Mouse (Mus musculus) kidney, adult 18-20 months (tissue): Measurements from ENCODE around the gene Vsx1.

ENCODE experiments used
- DNase-seq: peaks from one replicate; pipeline ENCODE4 v3.0.0; 2021

Gene Vsx1

DNA sequence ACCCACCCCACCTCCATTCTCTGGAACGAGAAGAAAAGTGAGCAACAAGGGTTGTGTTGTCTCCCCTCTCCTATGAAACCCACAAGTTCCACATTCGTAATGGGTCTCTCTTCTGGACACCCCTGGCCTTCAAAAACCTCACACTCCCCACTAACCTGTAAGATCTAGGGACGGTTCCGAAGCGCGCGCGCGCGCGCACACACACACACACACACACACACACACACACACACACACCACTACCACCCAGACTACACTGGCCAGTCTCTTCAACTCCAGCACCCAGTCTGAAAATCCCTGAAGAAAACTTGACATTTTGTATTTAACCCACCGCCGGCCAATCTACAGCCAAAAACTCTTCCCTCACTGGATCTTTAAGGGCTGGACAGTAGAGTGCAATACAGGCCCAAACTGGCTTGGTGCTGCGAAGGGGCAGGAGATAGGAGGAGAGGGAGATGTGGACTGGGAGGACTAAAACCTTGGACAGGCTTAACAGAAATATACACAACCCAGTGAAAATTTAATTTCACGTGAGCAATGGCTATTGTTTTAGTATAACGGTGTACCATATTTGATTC, at the start of gene Vsx1:
Vsx1 (minus strand) TSS at position 138 of the 578 bp plus-strand sequence.
- DNase-seq = no peak

GRCm38 (mm10) chr2:150737881-150738280, 48.7 kb upstream of the Vsx1 start:
- no peak for DNase-seq

GRCm38 (mm10) chr2:150735756-150736576, 46.8 kb upstream of the Vsx1 start:
- DNase-seq = no peak

DNA sequence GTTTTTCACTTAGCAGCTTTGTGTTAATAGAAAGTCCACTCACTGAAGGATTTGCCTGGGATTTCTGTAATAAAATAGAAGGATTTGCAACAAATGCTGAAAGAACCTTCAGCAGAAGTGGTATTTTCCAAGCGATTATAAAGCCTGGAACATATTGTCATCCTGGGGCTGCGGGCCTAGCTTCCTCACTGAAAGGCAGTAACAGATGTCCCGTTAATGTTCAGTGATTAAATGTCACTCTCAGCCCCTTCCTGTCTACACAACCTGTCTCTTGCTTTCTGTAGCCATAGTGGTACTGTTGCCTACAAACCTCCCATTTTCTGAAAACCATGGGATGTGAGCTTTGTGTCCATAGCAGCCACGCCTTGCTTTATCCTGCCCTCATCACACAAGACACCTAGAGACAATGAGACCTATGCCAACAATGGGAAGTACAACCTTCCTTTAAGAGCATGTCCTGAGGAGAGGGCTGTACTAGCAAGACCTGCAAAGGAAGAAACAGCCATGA, 23.1 kb upstream of the Vsx1 start:
- DNase-seq = no peak

DNA sequence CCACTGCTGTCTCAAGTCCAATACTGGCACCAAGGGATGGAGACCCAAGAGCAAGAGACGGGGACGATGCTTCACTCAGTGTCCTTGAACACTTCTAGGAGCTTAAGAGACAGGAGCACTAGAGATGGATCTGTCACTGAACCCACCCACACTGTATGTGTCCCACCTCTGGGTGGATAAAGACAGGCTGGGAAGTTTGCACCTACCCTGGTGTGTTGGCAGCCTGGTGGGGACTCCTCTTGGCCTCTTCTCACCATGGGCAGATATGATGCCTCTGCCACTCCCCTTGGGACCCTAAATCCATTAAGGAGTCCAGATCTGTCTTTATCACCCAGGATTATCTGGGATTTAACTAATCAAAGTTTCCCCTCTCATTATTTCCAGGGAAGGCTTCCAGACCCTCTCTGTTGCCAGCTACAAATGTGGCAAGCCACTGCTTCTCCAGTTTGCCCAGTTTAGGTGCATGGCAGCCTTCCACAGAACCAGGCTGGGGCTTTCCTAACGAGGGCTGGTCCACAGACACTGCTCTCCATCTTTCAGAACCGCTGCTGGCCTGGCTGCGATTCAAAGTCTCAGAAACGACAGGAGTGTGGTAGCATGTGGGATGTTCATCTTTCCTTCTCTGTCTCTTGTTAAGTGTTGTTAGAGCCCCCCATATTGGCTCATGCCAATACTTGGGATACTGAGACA, 2.5 kb upstream of the Vsx1 start:
- no peak for DNase-seq

GRCm38 (mm10) chr2:150690216-150690615, 1.1 kb upstream of the Vsx1 start:
- DNase-seq = no peak

DNA sequence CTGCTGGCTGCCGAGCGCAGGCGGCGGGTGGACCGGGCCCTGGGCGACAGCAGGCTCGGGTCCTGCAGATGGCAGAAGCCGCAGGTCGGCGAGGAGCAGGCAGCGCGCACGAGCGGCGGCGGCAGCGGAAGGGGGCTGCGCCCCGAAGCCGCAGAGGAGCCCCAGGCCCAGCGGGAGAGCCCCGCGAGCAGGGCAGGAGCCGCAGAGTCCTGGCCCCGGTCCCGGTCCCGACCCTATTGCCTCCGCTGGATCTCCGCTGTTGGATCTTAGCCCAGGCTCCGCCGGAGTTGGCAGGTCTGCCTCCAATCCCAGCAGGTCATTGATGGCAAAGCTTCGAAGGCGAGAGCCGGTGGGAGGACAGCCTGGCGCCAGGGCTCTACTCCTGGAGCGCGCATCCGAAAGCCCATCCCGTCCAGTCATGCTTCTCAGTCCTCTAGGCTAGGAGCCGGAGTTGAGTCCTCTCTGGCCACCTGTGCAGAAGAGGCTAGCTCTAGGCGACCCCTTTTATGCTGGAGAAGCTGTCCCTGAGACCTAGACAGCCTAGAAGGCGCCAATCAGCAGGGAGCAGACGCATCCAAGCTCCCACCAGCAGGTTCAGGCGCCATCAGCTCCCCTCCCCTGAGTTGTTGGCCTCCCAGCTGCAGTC, 496 bp downstream of the Vsx1 start:
- DNase-seq = peak; percentile 65

DNA sequence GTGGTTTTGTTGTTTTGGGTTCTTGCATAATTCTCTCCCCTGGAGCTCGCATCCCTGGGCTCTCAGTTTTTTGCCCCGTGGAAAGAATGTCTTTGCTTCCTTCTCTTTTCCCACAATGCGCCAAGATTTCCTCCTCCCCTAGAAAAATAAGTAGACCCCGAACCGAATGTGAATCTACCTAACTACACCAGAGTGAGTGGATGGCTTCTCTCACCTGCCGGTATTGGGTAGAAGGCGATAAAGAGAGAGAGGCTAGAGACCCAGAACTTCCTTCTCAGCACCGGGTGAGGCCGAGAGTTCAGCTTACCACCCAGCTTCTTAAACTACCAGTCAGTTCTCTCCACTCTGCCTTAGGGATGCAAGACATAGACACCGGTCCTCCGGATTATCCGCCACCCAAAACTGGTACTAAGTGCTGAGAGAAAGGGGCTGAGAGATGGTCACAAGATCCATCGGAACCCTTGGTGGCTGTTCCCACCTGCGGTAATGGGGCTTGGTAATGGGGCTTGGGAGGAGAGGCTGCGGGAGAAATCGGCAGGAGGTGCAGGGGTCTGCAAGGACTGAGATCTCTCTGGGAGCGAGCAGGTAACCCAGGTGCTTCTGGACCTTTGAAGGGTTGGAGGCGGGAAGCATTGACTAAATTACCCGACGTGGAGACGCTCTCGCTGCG, 1.2 kb downstream of the Vsx1 start:
- DNase-seq = no peak

- no peak for DNase-seq
Measured at GRCm38 (mm10) chr2:150685389-150685788, 3.8 kb downstream of the Vsx1 start.

GRCm38 (mm10) chr2:150684451-150684850, 4.7 kb downstream of the Vsx1 start:
- no peak for DNase-seq

GRCm38 (mm10) chr2:150681581-150681980, 7.6 kb downstream of the Vsx1 start:
- DNase-seq = no peak

DNA sequence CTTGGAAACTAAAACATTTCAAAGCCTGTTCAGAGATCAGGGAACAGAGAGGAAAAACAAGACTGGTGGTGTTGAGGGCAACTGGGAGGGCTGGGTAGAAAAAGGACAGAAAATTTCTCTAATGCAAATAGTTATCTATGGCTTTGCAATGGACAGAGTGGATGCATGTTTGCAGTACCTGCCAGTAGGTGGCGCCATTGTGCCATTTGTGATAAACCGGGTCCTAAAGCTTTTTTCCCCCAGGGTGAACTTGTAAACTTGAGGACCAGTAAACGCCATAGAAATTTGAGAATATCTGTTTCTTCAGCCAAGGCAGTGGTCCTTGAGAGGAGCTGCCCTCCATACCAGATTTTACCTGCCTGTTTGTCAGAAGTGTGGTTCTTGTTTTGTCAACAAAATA, 10.8 kb downstream of the Vsx1 start:
- DNase-seq = peak; percentile 77

DNA sequence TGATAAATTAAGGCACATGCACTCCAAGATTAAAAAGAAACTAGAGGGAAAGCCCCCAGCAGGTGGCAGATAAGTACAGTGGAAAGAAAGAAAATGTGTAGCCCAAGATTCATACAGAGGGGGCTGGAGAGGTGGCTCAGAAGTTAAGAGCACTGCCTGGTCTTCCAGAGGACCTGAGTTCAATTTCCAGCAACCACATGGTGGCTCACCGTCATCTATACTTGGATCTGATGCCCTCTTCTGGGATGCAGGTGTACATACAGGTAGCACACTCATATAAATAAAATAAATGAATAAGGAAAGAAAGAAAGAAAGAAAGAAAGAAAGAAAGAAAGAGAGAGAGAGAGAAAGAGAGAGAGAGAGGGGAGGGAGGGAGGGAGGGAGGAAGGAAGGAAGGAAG, 13.6 kb downstream of the Vsx1 start:
- DNase-seq = no peak

- peak; percentile 72 for DNase-seq
Measured at GRCm38 (mm10) chr2:150674900-150675299, 14.3 kb downstream of the Vsx1 start.

GRCm38 (mm10) chr2:150673929-150674328, 15.2 kb downstream of the Vsx1 start:
- no peak for DNase-seq

DNA sequence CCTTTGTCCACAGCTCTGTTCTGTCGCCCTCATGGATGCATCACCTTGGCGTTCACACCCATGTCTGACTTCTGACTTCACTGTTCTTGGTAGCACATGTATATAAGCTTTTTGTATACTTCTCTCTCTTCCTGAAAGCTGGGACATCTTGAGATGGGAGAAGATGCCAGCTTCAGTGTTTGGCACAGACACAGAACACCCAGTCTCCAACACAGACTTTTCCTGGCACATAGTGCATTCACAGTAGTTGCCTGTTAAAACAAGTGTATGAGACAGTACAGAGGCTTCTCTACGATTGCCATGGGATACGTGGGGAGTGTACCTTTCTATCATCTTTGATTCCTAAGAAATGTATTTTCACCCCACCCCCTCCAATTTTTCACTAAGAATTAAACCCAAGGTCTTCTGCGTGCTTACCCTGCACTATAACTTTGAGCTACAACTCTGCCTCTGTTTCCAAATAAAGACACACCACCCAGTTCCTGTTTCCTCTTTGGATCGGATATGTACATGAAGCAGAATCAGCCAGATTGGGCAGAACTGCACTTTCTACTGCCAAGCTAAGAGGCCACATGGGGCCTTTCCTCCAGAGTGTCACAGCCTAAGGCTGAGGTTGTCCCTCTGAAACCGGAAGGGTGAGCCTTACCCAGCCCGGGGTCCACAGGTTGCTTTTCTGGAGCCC, 17.4 kb downstream of the Vsx1 start:
- no peak for DNase-seq

DNA sequence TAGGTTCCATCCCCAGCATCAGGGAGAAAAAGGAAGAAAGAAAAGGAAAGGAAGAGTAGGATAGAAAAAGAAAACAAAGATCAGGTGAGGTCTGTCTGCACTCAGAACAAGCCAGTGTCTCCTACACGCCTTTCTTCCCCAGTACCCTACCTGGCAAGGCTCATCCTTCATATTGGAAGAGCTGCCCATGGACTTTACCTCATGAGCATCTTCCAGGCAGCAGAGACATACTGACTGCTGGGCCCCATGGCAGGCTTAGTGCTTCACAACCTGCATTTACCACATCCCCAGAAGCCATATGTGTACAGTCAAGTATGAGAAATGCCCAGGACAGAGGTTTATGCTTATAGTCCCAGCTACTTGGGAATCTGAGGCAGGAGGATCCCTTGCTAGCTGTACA, 18.2 kb downstream of the Vsx1 start:
- no peak for DNase-seq

GRCm38 (mm10) chr2:150669454-150670045, 19.6 kb downstream of the Vsx1 start:
- DNase-seq = no peak

DNA sequence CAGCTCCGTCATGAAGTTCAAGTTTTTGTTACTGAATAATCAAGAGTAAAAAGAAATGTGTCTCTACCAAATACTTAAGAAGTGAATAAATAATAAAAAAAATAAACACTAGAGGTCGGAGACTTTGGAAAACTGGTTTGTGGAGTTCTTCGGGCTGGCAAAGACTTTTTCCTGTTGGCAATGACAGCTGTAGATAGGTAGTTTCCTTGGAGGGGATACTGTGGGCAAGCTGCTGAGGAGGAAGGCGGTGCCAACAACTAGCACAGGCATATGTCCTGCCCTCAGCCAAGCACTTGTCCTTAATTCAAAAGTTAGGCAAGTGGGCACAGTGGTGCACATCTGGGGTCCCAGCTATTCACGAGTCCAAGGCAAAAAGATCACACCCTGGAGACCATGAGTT, 20.2 kb downstream of the Vsx1 start:
- no peak for DNase-seq

- peak; percentile 88 for DNase-seq
Measured at GRCm38 (mm10) chr2:150667820-150668766, 21.1 kb downstream of the Vsx1 start, which contains the start of gene Acss1. Gene Acss1 (minus strand): TSS chr2:150668500.
